Mouse (Mus musculus) inflammation-experienced regulatory T-cells, adult 6 months (primary cell): ENCODE measurements around the gene Timm22. TPM values are rescaled to one million over a fixed set of nuclear protein-coding genes. Genes with fewer than 3 reads are reported as not detected.
A peak's percentile ranks its signal among the peaks of the same experiment; 100 is the strongest.

ENCODE experiments used
- ATAC-seq: one replicate; pipeline ENCODE4 v1.8.0; 2017
- polyA plus RNA-seq, 3 experiments: library from polyadenylated mRNA; unstranded; fragments of 100-300 nt; shearing (Covaris generic); gene quantifications; one replicate each; pipeline ENCODE4 v1.2.1; 2017

Gene Timm22
- polyA plus RNA-seq, 3 experiments from 2014 or later = 60.7 to 86.9 (median 76.3) TPM

GRCm38 (mm10) chr11:76436864-76437437 is 30.2 kb downstream of the Timm22 start:
- no peak for ATAC-seq

- ATAC-seq = no peak
Measured at GRCm38 (mm10) chr11:76439666-76440065, 32.9 kb downstream of the Timm22 start.

GRCm38 (mm10) chr11:76445459-76445858 is 38.7 kb downstream of the Timm22 start:
- ATAC-seq = no peak

DNA sequence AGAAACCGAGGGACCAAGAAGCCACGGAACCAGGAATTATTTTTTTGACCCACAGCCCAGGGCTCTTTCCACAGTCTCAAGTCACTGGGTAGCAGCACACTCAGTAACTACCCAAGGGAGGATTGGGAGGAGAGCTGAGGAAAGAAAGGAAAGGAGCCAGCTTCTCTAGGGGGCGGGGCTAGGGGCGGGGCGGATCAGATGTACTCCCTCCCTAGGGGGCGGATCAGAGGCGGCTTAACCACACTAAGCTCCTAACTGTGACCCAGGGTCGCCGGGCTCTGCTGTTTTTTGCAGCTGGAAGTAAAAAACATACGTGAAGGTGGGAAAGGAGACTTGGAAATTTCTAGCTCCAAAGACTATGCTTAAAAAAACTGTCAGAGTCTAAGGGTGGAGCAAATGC is 39.5 kb downstream of the Timm22 start:
- no peak for ATAC-seq

GRCm38 (mm10) chr11:76449520-76450201 is 42.9 kb downstream of the Timm22 start:
- ATAC-seq = no peak

- no peak for ATAC-seq
Measured at GRCm38 (mm10) chr11:76450202-76450561, 43.4 kb downstream of the Timm22 start.

DNA sequence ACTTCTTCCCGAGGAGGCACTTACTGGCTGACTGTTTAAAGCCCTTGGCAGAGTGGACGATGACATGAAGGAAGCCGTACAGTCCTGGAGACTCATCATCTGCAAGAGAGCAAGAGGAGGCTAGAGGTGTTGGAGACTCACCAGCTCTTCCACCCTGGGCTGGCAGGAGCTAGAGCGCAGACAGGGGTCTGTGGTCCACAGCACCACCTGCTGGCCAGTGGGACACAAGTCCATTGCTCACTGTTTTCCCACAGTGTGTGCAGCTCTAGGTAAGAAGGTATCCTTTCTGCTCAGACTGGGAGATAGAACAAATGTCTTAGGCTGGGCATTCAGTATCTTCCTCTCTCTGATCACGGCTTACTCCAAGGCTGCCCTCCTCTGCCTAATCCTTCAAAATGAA is 47.7 kb downstream of the Timm22 start:
- ATAC-seq = no peak

DNA sequence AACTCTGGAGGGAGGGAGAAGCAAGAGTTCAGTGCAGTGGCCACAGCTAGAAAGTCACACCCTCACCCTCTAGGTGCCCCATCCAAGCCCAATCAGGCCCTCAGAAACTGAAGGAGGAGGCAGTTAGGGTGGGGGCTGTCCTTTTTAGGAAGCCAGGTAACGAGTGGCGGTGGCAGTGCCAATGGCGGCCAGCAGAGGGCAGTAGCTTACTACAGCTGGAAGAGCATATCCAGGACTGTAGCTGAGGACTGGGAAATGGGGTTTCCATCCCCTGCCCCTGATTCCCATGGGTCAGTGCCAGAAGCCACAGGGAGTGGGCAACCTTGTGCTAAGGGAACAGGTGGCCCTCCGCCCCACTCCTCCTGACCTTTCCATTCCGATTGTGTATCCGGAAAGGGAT is 49.5 kb downstream of the Timm22 start:
- peak; percentile 73 for ATAC-seq

DNA sequence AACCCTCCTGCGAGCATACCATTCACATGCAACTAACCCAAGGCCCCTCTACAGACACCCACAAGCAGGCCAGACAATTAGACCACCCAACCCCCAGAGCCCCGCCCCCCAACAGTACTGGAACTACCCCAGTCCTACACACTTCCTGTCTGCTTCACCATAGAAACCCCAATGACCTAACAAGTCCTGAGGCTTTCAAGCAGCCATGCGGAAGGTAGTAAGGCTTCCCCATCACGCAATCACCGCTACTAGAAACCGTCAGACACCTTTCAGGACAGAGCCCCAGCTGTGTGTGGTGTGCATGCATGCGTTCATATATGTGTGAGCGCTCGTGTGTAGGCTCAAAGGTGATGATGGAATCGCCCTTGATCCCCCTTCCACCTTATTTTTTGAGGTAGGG is 50.1 kb downstream of the Timm22 start:
- peak; percentile 80 for ATAC-seq

DNA sequence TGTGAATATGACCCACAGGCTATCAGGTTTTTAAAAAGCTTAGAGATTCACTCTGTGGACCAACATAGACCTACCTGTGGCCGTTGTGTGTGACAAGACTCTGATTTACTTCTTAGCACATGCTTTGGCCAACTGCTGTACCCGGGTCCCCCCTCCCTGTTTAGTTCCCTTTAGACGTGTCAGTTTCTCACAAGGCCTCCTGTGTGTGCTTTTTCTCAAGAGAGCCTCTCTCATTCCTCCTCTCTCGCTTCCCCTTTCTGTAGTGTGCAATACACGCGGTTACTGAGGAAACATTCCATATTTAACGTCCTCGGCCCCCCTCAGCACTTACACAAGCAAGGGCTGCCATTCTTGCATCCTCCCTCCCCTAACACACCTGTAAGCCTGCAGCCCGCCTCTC is 52.0 kb downstream of the Timm22 start:
- ATAC-seq = no peak

DNA sequence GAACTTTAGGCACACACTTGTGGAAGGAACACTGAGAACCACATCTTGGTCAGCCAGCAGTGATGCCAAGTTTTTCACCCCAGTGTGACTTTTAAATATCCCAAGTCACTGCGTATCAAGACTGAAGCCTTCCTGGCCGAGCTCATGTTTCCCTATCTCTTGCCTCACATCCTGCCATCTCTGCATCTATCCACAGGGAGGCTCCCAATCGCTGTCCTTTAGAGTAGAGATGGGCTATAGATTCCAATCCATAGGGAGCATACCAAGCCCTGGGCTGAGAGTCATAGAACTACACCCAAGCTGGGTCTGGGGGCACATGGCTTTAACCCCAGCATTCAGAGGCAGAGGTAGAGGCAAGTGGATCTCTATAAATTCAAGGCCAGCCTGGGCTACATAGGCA is 52.7 kb downstream of the Timm22 start:
- ATAC-seq = no peak

DNA sequence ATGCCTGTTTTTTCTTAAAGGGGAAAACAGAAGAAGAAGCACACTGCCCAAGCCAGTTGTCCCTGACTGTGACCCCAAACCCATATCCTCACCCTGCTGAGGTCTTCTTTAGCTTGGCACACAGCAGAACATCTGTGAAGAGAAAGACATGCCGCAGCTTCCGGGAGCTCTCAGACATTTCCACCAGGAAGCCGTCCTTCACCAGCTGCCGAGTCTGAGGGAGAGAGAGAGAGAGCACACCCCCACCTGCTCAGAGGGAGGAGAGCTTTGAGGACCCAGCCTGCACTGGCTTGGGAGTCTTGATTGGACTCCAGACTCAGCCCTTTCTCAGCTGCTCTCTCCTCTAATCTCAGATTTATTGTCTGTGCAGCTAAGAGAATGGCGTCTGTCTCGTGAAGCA is 54.4 kb downstream of the Timm22 start:
- ATAC-seq = no peak

GRCm38 (mm10) chr11:76461696-76462095 is 54.9 kb downstream of the Timm22 start:
- no peak for ATAC-seq

DNA sequence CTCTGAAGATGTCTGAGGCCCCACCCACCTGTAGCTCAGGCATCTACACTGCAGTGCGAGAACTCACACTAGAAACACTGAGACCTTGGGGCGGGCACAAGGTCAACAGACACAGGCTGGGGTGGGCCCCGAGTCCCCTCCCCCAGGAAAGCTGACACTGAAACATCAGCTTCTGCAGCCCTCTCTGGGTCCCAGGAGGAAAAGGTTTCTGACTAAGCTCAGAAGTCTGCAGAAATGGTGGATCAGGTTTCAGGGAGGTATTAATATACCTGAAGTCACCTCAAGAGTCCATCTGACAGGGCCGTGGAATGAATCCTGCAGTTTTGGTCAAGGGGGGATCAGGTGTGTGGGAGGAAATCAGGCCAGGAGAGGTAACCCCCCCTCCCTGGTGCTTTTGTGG is 59.1 kb downstream of the Timm22 start:
- no peak for ATAC-seq

Other genes with a start within 250 kb of the Timm22 start
- gene Vps53, start 227.3 kb upstream of the Timm22 start, polyA plus RNA-seq = 10 to 100 TPM; 41.0 to 62.8 (median 49.8) TPM
- gene Fam57a, start 227.3 kb upstream of the Timm22 start, polyA plus RNA-seq = 1 to 10 TPM; 2.5 to 4.5 (median 3.6) TPM
- gene Dbil5, start 189.3 kb upstream of the Timm22 start, polyA plus RNA-seq = 1 to 10 TPM in 1 of 3 experiments, not detected in 2; 1.0 TPM
- 10 to 100 TPM in 2 of 3 experiments, 1 to 10 TPM in 1; 8.3 to 13.4 (median 11.0) TPM for gene Gemin4, start 189.3 kb upstream of the Timm22 start, polyA plus RNA-seq
- gene Mrm3, start 163.2 kb upstream of the Timm22 start, polyA plus RNA-seq = 10 to 100 TPM in 2 of 3 experiments, 1 to 10 TPM in 1; 9.4 to 14.2 (median 12.9) TPM
- gene Glod4, start 163.2 kb upstream of the Timm22 start, polyA plus RNA-seq = 100 to 1,000 TPM in 1 of 3 experiments, 10 to 100 TPM in 2; 83.0 to 101 (median 84.6) TPM
- 1 to 10 TPM; 1.1 to 2.0 (median 1.6) TPM for gene Nxn, start 7.8 kb upstream of the Timm22 start, polyA plus RNA-seq
- 10 to 100 TPM; 14.4 to 17.1 (median 15.4) TPM for gene Abr, start 215.4 kb downstream of the Timm22 start, polyA plus RNA-seq